Mouse (Mus musculus): Measurements from ENCODE around the gene Prss3. TPM values are rescaled to one million over a fixed set of nuclear protein-coding genes. Genes with fewer than 3 reads are reported as not detected.

Prss3 gene
- polyA plus RNA-seq (2012; rRNA removed), result 0.09 and 0.15 TPM in 2 replicates

DNA sequence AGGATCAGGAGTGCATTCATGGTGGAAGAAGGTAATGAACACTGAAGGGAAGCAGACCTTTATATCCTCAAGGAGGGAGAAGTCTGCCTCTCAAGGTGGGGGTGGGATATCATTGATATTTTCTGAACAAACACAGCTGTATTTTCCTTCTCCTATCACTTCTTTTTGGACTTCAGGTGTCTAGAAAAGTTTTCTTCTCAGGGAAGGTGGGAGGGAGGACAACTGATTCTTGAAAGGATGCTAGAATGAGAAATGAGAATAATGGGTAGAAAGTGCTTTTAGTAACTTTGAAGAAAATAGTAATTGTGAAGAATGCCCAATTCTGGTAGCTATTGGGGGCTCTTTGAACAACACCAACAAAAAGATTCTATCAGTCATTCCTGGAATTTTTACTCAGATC is at the start of gene Prss3:
Gene Prss3, minus strand, starts transcription at position 101 of the 400 bp plus-strand sequence.

DNA sequence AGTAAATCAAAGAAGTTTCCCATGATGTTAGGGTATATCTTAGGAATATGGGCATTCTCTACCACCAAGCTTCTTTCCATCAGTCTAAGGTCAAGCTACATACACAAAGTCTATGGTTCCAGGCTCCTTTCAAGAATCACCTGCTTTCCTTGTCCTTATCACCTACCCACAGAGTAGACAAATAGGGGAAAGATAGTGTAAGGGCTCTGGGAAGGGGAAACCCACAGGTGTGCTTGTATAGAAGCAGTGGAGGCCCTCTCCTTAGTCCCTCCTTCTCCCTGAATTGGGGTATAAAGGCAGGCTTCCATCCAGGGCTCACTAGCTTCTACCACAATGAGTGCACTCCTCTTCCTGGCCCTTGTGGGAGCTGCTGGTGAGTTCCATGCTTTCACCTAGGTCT is 14.6 kb upstream of the Prss3 start, which contains the start of gene Gm5771:
Gene Gm5771, plus strand, starts transcription at position 301 of the 400 bp plus-strand sequence.

DNA sequence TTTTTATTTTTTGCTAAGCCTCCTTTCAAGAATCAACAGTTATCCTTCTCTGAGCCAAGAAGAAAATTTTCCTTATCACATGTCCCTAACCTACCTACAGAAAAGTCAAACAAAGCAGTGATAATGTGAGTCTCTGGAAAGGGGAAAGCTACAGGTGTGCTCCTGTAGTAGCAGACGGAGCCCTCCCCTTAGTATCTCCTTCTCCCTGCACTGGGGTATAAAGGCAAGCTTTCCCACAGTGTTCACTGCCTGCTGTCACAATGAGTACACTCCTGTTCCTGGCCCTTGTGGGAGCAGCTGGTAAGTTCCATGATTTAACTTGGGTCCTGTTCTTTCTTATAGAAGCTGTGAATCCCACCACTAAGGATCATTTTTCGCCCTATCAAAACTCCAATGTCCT is 23.5 kb downstream of the Prss3 start, which contains the start of gene Try10:
Gene Try10, plus strand, starts transcription at position 174 of the 400 bp plus-strand sequence.

Other genes with a start within 250 kb of the Prss3 start
- gene Try4, start 75.4 kb downstream of the Prss3 start, polyA plus RNA-seq (2012; rRNA removed), result not detected in 2 replicates
- 0.25 TPM in 2 replicates for gene Try5, start 60.8 kb downstream of the Prss3 start, polyA plus RNA-seq (2012; rRNA removed)
- not detected in 2 replicates for gene Try10, start 23.6 kb downstream of the Prss3 start, polyA plus RNA-seq (2012; rRNA removed)
- gene Gm5771, start 14.7 kb upstream of the Prss3 start, polyA plus RNA-seq (2012; rRNA removed), result not detected in 2 replicates
- not detected in 2 replicates for gene Gm10334, start 68.5 kb upstream of the Prss3 start, polyA plus RNA-seq (2012; rRNA removed)
- gene Prss1, start 81.3 kb upstream of the Prss3 start, polyA plus RNA-seq (2012; rRNA removed), result not detected in 2 replicates
- gene Prss2, start 144.1 kb upstream of the Prss3 start, polyA plus RNA-seq (2012; rRNA removed), result not detected in 2 replicates
- gene Ephb6, start 227.8 kb upstream of the Prss3 start, polyA plus RNA-seq (2012; rRNA removed), result 33.5 and 40.0 TPM in 2 replicates

All from central nervous system, embryonic 14 days (tissue).